Mouse (Mus musculus) lung, adult 2 months (tissue): Measurements from ENCODE around the gene Folr2.

Source experiments
- CTCF ChIP-seq: fragments of 200-500 bp; IDR thresholded peaks from 2 replicates; pipeline ENCODE4 v1.5.1; 2011; ENCODE audit warnings: mild to moderate bottlenecking, low read length, control low read depth; ENCODE audit not compliant: insufficient read depth
- POLR2A ChIP-seq: fragments of 200-500 bp; IDR thresholded peaks from 2 replicates; pipeline ENCODE4 v1.6.1; 2011; ENCODE audit warnings: low read depth, mild to moderate bottlenecking, control low read depth, low read length, borderline replicate concordance; ENCODE audit errors: extremely low read depth

- TF ChIP-seq CTCF (no peak), POLR2A (no peak)
Observed at GRCm38 (mm10) chr7:101817861-101818401, 39.1 kb downstream of the Folr2 start, which contains the start of gene Phox2a.
